Mouse (Mus musculus): ENCODE results near the gene Cmtm8. TPM values are rescaled to one million over a fixed set of nuclear protein-coding genes. Genes with fewer than 3 reads are reported as not detected.

Gene Cmtm8
- polyA plus RNA-seq, 1 experiment = not detected

- Histone ChIP-seq H3K27me3 (ENCODE audit: control insufficient read depth, insufficient read depth, insufficient read length) (no peaks in the 10 kb centered on the region), H3ac (ENCODE audit: control insufficient read depth, insufficient read length, low read depth) (no peak overlapping the region), H3K79me2 (ENCODE audit: control insufficient read depth, insufficient read depth) (no peaks in the 10 kb centered on the region), H3K4me3 (ENCODE audit: insufficient read depth, poor library complexity, severe bottlenecking) (no peak overlapping the region), H3K36me3 (ENCODE audit: control insufficient read depth, insufficient read depth) (no peaks in the 10 kb centered on the region), H3K79me3 (ENCODE audit: low read depth) (no peaks in the 10 kb centered on the region)
- TF ChIP-seq CEBPB (IDR thresholded peaks at IDR 0.05; ENCODE audit: low read depth) (no peak), MAX (IDR thresholded peaks at IDR 0.05) (no peak), USF1 (IDR thresholded peaks at IDR 0.05; ENCODE audit: low read depth) (no peak), CTCF (IDR thresholded peaks at IDR 0.05; ENCODE audit: control insufficient read depth, insufficient read depth, insufficient read length) (no peak), MYOD1 (IDR thresholded peaks at IDR 0.05; ENCODE audit: control insufficient read depth, insufficient read length, low read depth) (no peak), FOSL1 (IDR thresholded peaks at IDR 0.05; ENCODE audit: insufficient read depth, low read length, poor library complexity, severe bottlenecking) (no peak), MYOG (IDR thresholded peaks at IDR 0.05; ENCODE audit: control insufficient read depth, extremely low read depth, insufficient read length) (no peak)
Measured at GRCm38 (mm10) chr9:114742731-114743130, 101.2 kb downstream of the Cmtm8 start.

GRCm38 (mm10) chr9:114740336-114740735, 103.6 kb downstream of the Cmtm8 start:
- H3K79me2 ChIP-seq (ENCODE audit: control insufficient read depth, insufficient read depth) = peaks cover 3% of the 10 kb centered on the region
- H3ac ChIP-seq (ENCODE audit: control insufficient read depth, insufficient read length, low read depth) = no peak overlapping the region
- no peaks in the 10 kb centered on the region for H3K27me3 ChIP-seq (ENCODE audit: control insufficient read depth, insufficient read depth, insufficient read length)
- H3K79me3 ChIP-seq (ENCODE audit: low read depth) = peaks cover 4% of the 10 kb centered on the region
- no peak overlapping the region for H3K4me3 ChIP-seq (ENCODE audit: insufficient read depth, poor library complexity, severe bottlenecking)
- H3K36me3 ChIP-seq (ENCODE audit: control insufficient read depth, insufficient read depth) = no peaks in the 10 kb centered on the region
- TF ChIP-seq CEBPB (IDR thresholded peaks at IDR 0.05; ENCODE audit: low read depth) (no peak), MAX (IDR thresholded peaks at IDR 0.05) (no peak), CTCF (IDR thresholded peaks at IDR 0.05; ENCODE audit: control insufficient read depth, insufficient read depth, insufficient read length) (no peak), USF1 (IDR thresholded peaks at IDR 0.05; ENCODE audit: low read depth) (no peak), MYOG (IDR thresholded peaks at IDR 0.05; ENCODE audit: control insufficient read depth, extremely low read depth, insufficient read length) (no peak), MYOD1 (IDR thresholded peaks at IDR 0.05; ENCODE audit: control insufficient read depth, insufficient read length, low read depth) (no peak), FOSL1 (IDR thresholded peaks at IDR 0.05; ENCODE audit: insufficient read depth, low read length, poor library complexity, severe bottlenecking) (no peak)

Other genes starting within 250 kb of the Cmtm8 start
- 32.7 TPM for gene Cnot10, start 204.0 kb downstream of the Cmtm8 start, polyA plus RNA-seq (2012; fragmentation: generic; extraction: Trizol)
- gene Dync1li1, start 155.4 kb downstream of the Cmtm8 start, polyA plus RNA-seq (2012; fragmentation: generic; extraction: Trizol) = 41.1 TPM
- gene Cmtm6, start 113.0 kb downstream of the Cmtm8 start, polyA plus RNA-seq (2012; fragmentation: generic; extraction: Trizol) = 13.2 TPM
- 61.4 TPM for gene Cmtm7, start 62.3 kb downstream of the Cmtm8 start, polyA plus RNA-seq (2012; fragmentation: generic; extraction: Trizol)
- gene Gpd1l, start 89.8 kb upstream of the Cmtm8 start, polyA plus RNA-seq (2012; fragmentation: generic; extraction: Trizol) = 10.8 TPM
- 4.2 TPM for gene Osbpl10, start 134.4 kb upstream of the Cmtm8 start, polyA plus RNA-seq (2012; fragmentation: generic; extraction: Trizol)
- 43.5 TPM for gene Rps27rt, start 138.6 kb upstream of the Cmtm8 start, polyA plus RNA-seq (2012; fragmentation: generic; extraction: Trizol)